Mouse (Mus musculus) erythroblast, embryonic 14.5 days (primary cell): Measurements from ENCODE around the gene Vsig4. TPM values are rescaled to one million over a fixed set of nuclear protein-coding genes. Genes with fewer than 3 reads are reported as not detected.

ENCODE experiments used
- H3K27me3 ChIP-seq: 2 replicates; pipeline ENCODE4 v1.6.1; 2012; ENCODE audit warnings: inconsistent platforms; ENCODE audit not compliant: control insufficient read depth
- H3K36me3 ChIP-seq: 2 replicates; pipeline ENCODE4 v1.6.1; 2012; ENCODE audit warnings: mild to moderate bottlenecking, inconsistent platforms; ENCODE audit not compliant: control insufficient read depth
- H3K4me1 ChIP-seq: 2 replicates; pipeline ENCODE4 v1.6.1; 2012; ENCODE audit warnings: inconsistent platforms; ENCODE audit not compliant: control insufficient read depth
- H3K4me3 ChIP-seq: replicated peaks from 2 replicates; pipeline ENCODE3; 2012; ENCODE audit warnings: moderate library complexity, mild to moderate bottlenecking, inconsistent platforms
- H3K9me3 ChIP-seq: 2 replicates; pipeline ENCODE4 v1.6.1; 2012; ENCODE audit warnings: low read length, inconsistent platforms, mixed read lengths; ENCODE audit not compliant: control insufficient read depth
- GATA1 ChIP-seq: IDR thresholded peaks from 2 replicates; pipeline ENCODE4 v1.6.1; 2012; ENCODE audit warnings: low read length, inconsistent platforms, mixed read lengths
- TAL1 ChIP-seq: IDR thresholded peaks from 3 replicates; pipeline ENCODE4 v1.6.1; 2012; ENCODE audit warnings: low read length, inconsistent platforms, mixed read lengths
- polyA plus RNA-seq: library from polyadenylated mRNA; stranded (reverse); fragments of >175 nt; gene quantifications from 2 replicates; pipeline ENCODE4 v1.2.3, GENCODE M21; 2012

Vsig4 gene
- polyA plus RNA-seq = not detected in 2 replicates

DNA sequence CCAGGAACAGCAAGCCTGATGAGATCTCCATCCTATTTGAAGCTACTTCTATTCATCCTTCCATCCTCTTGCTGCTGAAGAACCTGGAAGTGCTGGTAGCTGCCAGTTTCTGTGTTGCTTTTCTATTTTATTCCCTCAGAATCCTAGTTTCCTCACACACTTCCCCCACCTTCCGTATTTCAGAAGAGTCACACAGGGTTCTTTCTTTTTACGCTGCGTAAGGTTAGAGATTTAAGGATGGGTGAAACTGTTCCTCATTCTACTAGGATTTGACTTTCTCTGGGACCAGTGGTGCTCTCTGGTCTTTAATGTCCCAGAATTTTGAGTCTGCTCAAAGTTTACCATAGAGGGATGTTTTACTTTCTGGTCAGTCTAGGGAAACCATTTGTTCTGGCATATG is at the start of gene Vsig4:
Gene Vsig4, minus strand, starts transcription at position 101 of the 400 bp plus-strand sequence.
- Histone ChIP-seq H3K36me3 (no peaks in the 10 kb centered on the region), H3K27me3 (no peaks in the 10 kb centered on the region; the same call in 1 of the 2 replicates), H3K4me1 (no peaks in the 10 kb centered on the region), H3K9me3 (no peaks in the 10 kb centered on the region), H3K4me3 (no peak within 1 kb of the TSS)
- TF ChIP-seq TAL1 (no peak), GATA1 (no peak)

DNA sequence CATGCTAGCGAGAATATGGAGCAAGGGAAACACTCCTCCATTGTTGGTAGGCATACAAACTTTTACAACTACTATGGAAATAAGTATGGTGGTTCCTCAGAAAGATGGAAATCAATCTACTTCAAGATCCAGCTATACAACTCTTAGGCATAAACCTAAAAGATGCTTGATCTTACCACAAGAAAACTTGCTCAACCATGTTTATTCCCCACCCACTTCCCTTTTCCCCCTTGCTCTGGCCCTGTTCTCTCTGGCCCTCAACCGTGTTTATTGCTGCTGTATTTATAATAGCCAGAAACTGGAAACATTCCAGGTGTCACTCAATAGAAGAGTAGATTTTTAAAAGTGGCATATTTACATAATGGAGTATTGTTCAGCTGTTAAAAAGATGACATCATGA is 45.9 kb upstream of the Vsig4 start:
- no peak overlapping the region for H3K4me3 ChIP-seq
- no peaks in the 10 kb centered on the region for H3K27me3 ChIP-seq
- H3K4me1 ChIP-seq = no peaks in the 10 kb centered on the region
- no peaks in the 10 kb centered on the region for H3K36me3 ChIP-seq
- TF ChIP-seq TAL1 (no peak), GATA1 (no peak)
- H3K9me3 ChIP-seq = no peaks in the 10 kb centered on the region

- no peak overlapping the region for H3K4me3 ChIP-seq
- no peaks in the 10 kb centered on the region for H3K36me3 ChIP-seq
- no peaks in the 10 kb centered on the region for H3K27me3 ChIP-seq
- TF ChIP-seq GATA1 = no peak
- TF ChIP-seq TAL1 = no peak
- H3K9me3 ChIP-seq = no peaks in the 10 kb centered on the region
- H3K4me1 ChIP-seq = no peaks in the 10 kb centered on the region
Measured at GRCm38 (mm10) chrX:96329764-96330163, 36.5 kb upstream of the Vsig4 start.

- TF ChIP-seq GATA1 (no peak), TAL1 (no peak)
- no peaks in the 10 kb centered on the region for H3K27me3 ChIP-seq
- H3K4me3 ChIP-seq = no peak overlapping the region
- H3K4me1 ChIP-seq = no peaks in the 10 kb centered on the region
- H3K9me3 ChIP-seq = no peaks in the 10 kb centered on the region
- H3K36me3 ChIP-seq = no peaks in the 10 kb centered on the region
Measured at GRCm38 (mm10) chrX:96256509-96256908, 36.7 kb downstream of the Vsig4 start.

DNA sequence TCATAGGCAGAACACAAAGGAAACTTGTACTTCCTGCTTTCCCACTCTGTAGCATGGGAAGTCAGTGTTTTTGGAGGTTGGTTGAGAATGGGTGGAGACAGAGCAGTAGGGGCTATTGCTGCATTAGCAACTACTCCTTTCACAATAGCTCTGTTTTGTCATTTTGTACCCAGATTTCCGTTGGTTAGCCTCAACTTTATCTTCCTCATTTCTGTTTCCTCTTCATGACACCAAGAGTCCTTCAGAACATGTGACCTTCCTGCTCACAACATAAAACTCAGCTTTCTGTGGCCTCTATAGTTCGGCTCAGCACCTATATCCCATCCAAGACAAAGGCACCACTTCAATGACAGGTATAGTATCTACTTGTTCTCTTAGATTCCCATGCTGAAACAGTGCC is 53.6 kb downstream of the Vsig4 start:
- Histone ChIP-seq H3K4me3 (no peak overlapping the region), H3K9me3 (no peaks in the 10 kb centered on the region), H3K36me3 (no peaks in the 10 kb centered on the region), H3K4me1 (no peaks in the 10 kb centered on the region), H3K27me3 (no peaks in the 10 kb centered on the region)
- TF ChIP-seq TAL1 (no peak), GATA1 (no peak)

GRCm38 (mm10) chrX:96239037-96239436 is 54.2 kb downstream of the Vsig4 start:
- Histone ChIP-seq H3K9me3 (no peaks in the 10 kb centered on the region), H3K27me3 (no peaks in the 10 kb centered on the region), H3K36me3 (no peaks in the 10 kb centered on the region), H3K4me1 (no peaks in the 10 kb centered on the region), H3K4me3 (no peak overlapping the region)
- TF ChIP-seq TAL1 = no peak

- H3K27me3 ChIP-seq = no peaks in the 10 kb centered on the region
- TF ChIP-seq GATA1 (no peak), TAL1 (no peak)
- H3K4me3 ChIP-seq = no peak overlapping the region
- H3K4me1 ChIP-seq = no peaks in the 10 kb centered on the region
- no peaks in the 10 kb centered on the region for H3K9me3 ChIP-seq
- no peaks in the 10 kb centered on the region for H3K36me3 ChIP-seq
Measured at GRCm38 (mm10) chrX:96235775-96236174, 57.5 kb downstream of the Vsig4 start.

DNA sequence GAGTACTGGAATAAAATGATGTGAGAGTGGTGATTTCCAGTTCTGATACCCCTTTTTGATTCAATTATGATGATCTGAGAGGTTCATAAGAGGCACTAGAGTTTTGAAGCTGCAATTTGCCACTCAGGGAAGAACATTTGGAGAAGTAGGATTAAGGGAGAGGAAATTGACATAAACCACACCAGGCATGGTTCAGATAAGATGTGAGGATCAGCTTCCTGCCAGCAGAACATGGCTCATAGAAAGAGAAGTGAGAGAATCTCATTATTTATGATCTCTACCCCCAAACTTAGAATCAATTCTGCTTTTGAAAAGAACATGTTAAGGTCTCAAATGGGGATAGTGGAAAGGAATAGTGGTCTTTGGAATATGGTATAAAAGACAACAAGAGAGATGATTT is 66.2 kb downstream of the Vsig4 start:
- Histone ChIP-seq H3K27me3 (no peaks in the 10 kb centered on the region), H3K9me3 (no peaks in the 10 kb centered on the region), H3K4me1 (no peaks in the 10 kb centered on the region), H3K4me3 (no peak overlapping the region), H3K36me3 (no peaks in the 10 kb centered on the region)
- no peak for TF ChIP-seq GATA1
- TF ChIP-seq TAL1 = no peak

DNA sequence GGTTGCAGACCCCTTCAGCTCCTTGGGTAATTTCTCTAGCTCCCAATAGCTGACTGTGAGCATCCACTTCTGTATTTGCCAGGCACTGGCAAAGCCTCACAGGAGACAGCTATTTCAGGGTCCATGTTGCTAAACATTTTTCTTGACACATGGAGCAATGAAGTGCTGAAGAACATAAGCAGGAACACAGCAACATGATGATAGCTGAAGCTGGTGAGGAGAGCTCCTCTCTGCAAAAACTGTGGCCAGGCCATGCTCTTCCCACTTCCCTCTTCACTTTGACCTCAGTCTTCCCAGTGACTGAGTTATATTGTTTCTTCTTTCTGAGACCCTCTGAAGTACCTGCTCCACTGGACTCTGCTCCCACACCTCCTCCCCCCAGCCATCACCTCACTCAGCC is 67.8 kb downstream of the Vsig4 start:
- H3K9me3 ChIP-seq = no peaks in the 10 kb centered on the region
- no peaks in the 10 kb centered on the region for H3K4me1 ChIP-seq
- H3K27me3 ChIP-seq = no peaks in the 10 kb centered on the region
- H3K4me3 ChIP-seq = no peak overlapping the region
- H3K36me3 ChIP-seq = no peaks in the 10 kb centered on the region
- no peak for TF ChIP-seq TAL1
- no peak for TF ChIP-seq GATA1

GRCm38 (mm10) chrX:96224210-96224609 is 69.0 kb downstream of the Vsig4 start:
- TF ChIP-seq TAL1 = no peak
- no peak for TF ChIP-seq GATA1
- Histone ChIP-seq H3K4me3 (no peak overlapping the region), H3K9me3 (no peaks in the 10 kb centered on the region), H3K36me3 (no peaks in the 10 kb centered on the region), H3K4me1 (no peaks in the 10 kb centered on the region), H3K27me3 (no peaks in the 10 kb centered on the region)
